In the genomic region with DNA sequence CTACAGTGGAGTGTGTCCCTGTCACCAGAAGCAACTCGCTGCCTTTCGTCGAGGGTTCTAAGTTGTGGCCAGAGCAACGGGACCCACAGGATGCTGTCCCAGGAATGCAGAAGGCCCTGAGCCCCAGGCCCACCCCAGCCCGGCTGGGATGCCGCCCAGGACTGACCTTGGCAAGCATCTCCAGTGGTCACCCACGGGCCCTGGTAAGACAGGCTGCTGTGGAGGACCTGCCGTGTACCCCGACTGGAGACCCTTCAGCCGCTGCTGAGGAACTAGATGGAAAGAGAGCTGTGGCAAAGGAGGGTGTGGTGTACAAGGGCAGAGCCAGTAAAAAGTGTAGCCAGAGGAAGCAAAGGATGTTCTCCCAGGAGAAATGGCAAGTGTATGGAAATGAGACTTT, we compare ENCODE assay signal across 26 mouse cellular contexts. TPM values are rescaled to one million over a fixed set of nuclear protein-coding genes. Genes with fewer than 3 reads are reported as not detected.
"Had no signal": no experiment of that assay in that cellular context is flagged by ENCODE, and none has a peak within 500 bp of the region (broad histone marks: within the 10 kb centered on the region; RNA-seq: fewer than 3 reads in every experiment).

No protein-coding gene starts in this region.

- ATAC-seq: hindbrain, embryonic 16.5 days; inflammation-experienced regulatory T-cells, adult 6 months; intestine, embryonic 15.5 days; intestine, postnatal 0 days; liver, embryonic 12.5 days had no signal

- H3K27ac ChIP-seq: gastrocnemius, adult 2 months; heart, adult 2 months; heart, embryonic 13.5 days; heart, embryonic 15.5 days; hindbrain, embryonic 12.5 days; intestine, embryonic 15.5 days; layer of hippocampus, adult 2 months; left cerebral cortex, adult 2 months; limb, embryonic 13.5 days; limb, embryonic 15.5 days; liver, embryonic 12.5 days; liver, embryonic 14.5 days had no signal

- DNase-seq: gastrocnemius, adult 2 months; gastrocnemius, postnatal 10 days; gastrocnemius, postnatal 25 days; heart, adult 2 months; heart, postnatal 4 days; kidney, adult 18-20 months; kidney, adult 8-10 months; kidney, postnatal 10 days; kidney, postnatal 25 days; kidney, postnatal 4 days had no signal

- H3K36me3 ChIP-seq: heart, embryonic 13.5 days; heart, embryonic 15.5 days; hindbrain, embryonic 10.5 days; hindbrain, embryonic 12.5 days; intestine, embryonic 15.5 days; limb, embryonic 13.5 days; limb, embryonic 15.5 days; liver, embryonic 12.5 days had no signal

- H3K4me3 ChIP-seq: gastrocnemius, adult 2 months; heart, adult 2 months; heart, embryonic 13.5 days; heart, embryonic 15.5 days; hindbrain, embryonic 10.5 days; hindbrain, embryonic 12.5 days; intestine, embryonic 15.5 days; layer of hippocampus, adult 2 months; left cerebral cortex, adult 2 months; limb, embryonic 13.5 days; limb, embryonic 15.5 days; liver, embryonic 12.5 days had no signal

- H3K27me3 ChIP-seq: heart, embryonic 15.5 days; hindbrain, embryonic 12.5 days; intestine, embryonic 15.5 days; limb, embryonic 13.5 days; limb, embryonic 15.5 days; liver, embryonic 12.5 days had no signal

- H3K4me2 ChIP-seq: heart, embryonic 11.5 days; heart, embryonic 13.5 days; heart, embryonic 15.5 days; hindbrain, embryonic 12.5 days; intestine, embryonic 15.5 days; limb, embryonic 13.5 days; limb, embryonic 15.5 days; liver, embryonic 12.5 days had no signal

- H3K4me1 ChIP-seq: heart, embryonic 13.5 days; heart, embryonic 15.5 days; hindbrain, embryonic 10.5 days; hindbrain, embryonic 12.5 days; intestine, embryonic 15.5 days; limb, embryonic 13.5 days; limb, embryonic 15.5 days; liver, embryonic 12.5 days had no signal

- H3K9me3 ChIP-seq: heart, embryonic 15.5 days; hindbrain, embryonic 10.5 days; intestine, embryonic 15.5 days; limb, embryonic 13.5 days; limb, embryonic 15.5 days; liver, embryonic 12.5 days had no signal

- H3K9ac ChIP-seq: heart, embryonic 13.5 days; heart, embryonic 15.5 days; hindbrain, embryonic 12.5 days; intestine, embryonic 15.5 days; limb, embryonic 13.5 days; limb, embryonic 15.5 days; liver, embryonic 12.5 days; liver, embryonic 14.5 days had no signal

RNA-seq across cellular contexts. Expression of gene Zfp831, which starts 1.6 kb away (rescaled TPM):
- polyA plus RNA-seq: heart, embryonic 11.5 days; hindbrain, embryonic 10.5 days; hindbrain, embryonic 16.5 days; intestine, postnatal 0 days; kidney, embryonic 14.5 days; limb, embryonic 15.5 days had no signal
